9 mouse cellular contexts compared by ENCODE assay signal in the genomic region with DNA sequence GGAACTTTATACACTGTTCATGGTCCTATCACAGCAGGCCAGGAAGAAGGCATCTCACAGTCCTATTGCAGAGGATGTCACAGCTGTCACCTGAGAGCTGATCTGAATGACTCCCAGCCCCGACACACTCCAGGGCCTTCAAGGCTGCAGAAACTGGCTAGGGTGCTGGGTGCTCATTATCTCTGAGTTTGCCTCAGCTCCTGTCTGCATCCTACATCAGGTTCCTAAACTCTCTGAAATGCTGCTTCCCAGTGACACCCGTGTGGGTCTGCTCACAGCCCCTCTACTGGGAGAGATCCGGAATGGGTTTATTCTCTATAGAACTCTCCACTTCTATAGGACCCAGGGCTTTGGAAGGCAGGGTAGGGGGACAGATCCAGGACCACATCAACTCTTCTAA. TPM values are rescaled to one million over a fixed set of nuclear protein-coding genes. Genes with fewer than 3 reads are reported as not detected.
A peak's percentile ranks its signal among the peaks of the same experiment; 100 is the strongest.
DNase-seq lines count a peak whose midpoint lies in the region; ATAC-seq and TF ChIP-seq lines count a peak whose summit lies in the region.
"Had no signal": no experiment of that assay in that cellular context is flagged by ENCODE, and none has a peak within 500 bp of the region (broad histone marks: within the 10 kb centered on the region; RNA-seq: fewer than 3 reads in every experiment).

No protein-coding gene starts in this region.

- no peak overlapping the region for H3K27ac ChIP-seq in layer of hippocampus, adult 2 months
- 0 out of 2 replicates have a peak overlapping the region, but pooled peaks have one; percentile 96 for H3K27ac ChIP-seq in forebrain, embryonic 10.5 days
- peak overlapping the region; percentile 46; the same call in 1 of the 2 replicates for H3K27ac ChIP-seq in intestine, postnatal 0 days (ENCODE audit: low read depth, low read length)
- no peak overlapping the region for H3K27ac ChIP-seq in neural tube, embryonic 12.5 days

- H3K9me3 ChIP-seq in forebrain, embryonic 10.5 days = no peaks in the 10 kb centered on the region
- no peaks in the 10 kb centered on the region for H3K9me3 ChIP-seq in intestine, postnatal 0 days (ENCODE audit: control insufficient read depth)
- no peaks in the 10 kb centered on the region for H3K9me3 ChIP-seq in neural tube, embryonic 12.5 days

- TF ChIP-seq CTCF in layer of hippocampus, adult 2 months (conservative IDR thresholded peaks at IDR 0.05) = no peak
- no peak for TF ChIP-seq CTCF in intestine, postnatal 0 days (IDR thresholded peaks at IDR 0.05; ENCODE audit: low read depth)

- WGBS in forebrain, embryonic 10.5 days = 93% methylated on average over 3 of the region's 3 CpGs
- WGBS in intestine, postnatal 0 days = 73% methylated on average over 3 of the region's 3 CpGs
- WGBS in neural tube, embryonic 12.5 days = 89% methylated on average over 3 of the region's 3 CpGs

- no peak for ATAC-seq in intestine, postnatal 0 days
- ATAC-seq in neural tube, embryonic 12.5 days (ENCODE audit: low FRiP score, low read depth) = no peak

- no peaks in the 10 kb centered on the region for H3K27me3 ChIP-seq in forebrain, embryonic 10.5 days (ENCODE audit: poor library complexity, severe bottlenecking)
- H3K27me3 ChIP-seq in intestine, postnatal 0 days (replicated peaks; ENCODE audit: control insufficient read depth, insufficient read depth, low read length) = no peaks in the 10 kb centered on the region
- no peaks in the 10 kb centered on the region for H3K27me3 ChIP-seq in neural tube, embryonic 12.5 days (replicated peaks)

- 0 out of 2 replicates have a peak overlapping the region, but pooled peaks have one; percentile 86 for H3K9ac ChIP-seq in intestine, postnatal 0 days (ENCODE audit: low read depth, low read length)
- peak overlapping the region; percentile 98 for H3K9ac ChIP-seq in neural tube, embryonic 12.5 days

- peaks cover 33% of the 10 kb centered on the region for H3K4me1 ChIP-seq in forebrain, embryonic 10.5 days
- H3K4me1 ChIP-seq in intestine, postnatal 0 days (replicated peaks; ENCODE audit: control insufficient read depth, insufficient read depth, low read length) = peaks cover 16% of the 10 kb centered on the region; the same call in 1 of the 2 replicates
- peaks cover 26% of the 10 kb centered on the region for H3K4me1 ChIP-seq in neural tube, embryonic 12.5 days

- H3K4me3 ChIP-seq in layer of hippocampus, adult 2 months = peak overlapping the region; percentile 98
- peak overlapping the region; percentile 78 for H3K4me3 ChIP-seq in forebrain, embryonic 10.5 days
- 0 out of 2 replicates have a peak overlapping the region, but pooled peaks have one; percentile 75 for H3K4me3 ChIP-seq in intestine, postnatal 0 days (ENCODE audit: low read depth, low read length)
- H3K4me3 ChIP-seq in neural tube, embryonic 12.5 days = peak overlapping the region; percentile 88; the same call in 1 of the 2 replicates

- DNase-seq in layer of hippocampus, adult 2 months (ENCODE audit: low spot score in 2 of 2) = no peak
- DNase-seq in layer of hippocampus, adult 11-12 months (ENCODE audit: low spot score) = no peak
- no peak for DNase-seq in forebrain, embryonic 10.5 days (ENCODE audit: extremely low spot score, low spot score)
- no peak for DNase-seq in adrenal gland, postnatal 10 days
- DNase-seq in urinary bladder, adult 2 months (ENCODE audit: low spot score) = no peak
- no peak for DNase-seq in thymus, adult 18-20 months
- DNase-seq: cerebellum, adult 18-20 months had no signal

- peaks cover 39% of the 10 kb centered on the region for H3K36me3 ChIP-seq in forebrain, embryonic 10.5 days (replicated peaks)
- H3K36me3 ChIP-seq in intestine, postnatal 0 days (ENCODE audit: control insufficient read depth, insufficient read depth) = peaks cover 17% of the 10 kb centered on the region; the same call in 1 of the 2 replicates
- H3K36me3 ChIP-seq in neural tube, embryonic 12.5 days = peaks cover 21% of the 10 kb centered on the region

- H3K4me2 ChIP-seq in intestine, postnatal 0 days (replicated peaks; ENCODE audit: low read depth) = peak overlapping the region; percentile 73
- peak overlapping the region; percentile 96 for H3K4me2 ChIP-seq in neural tube, embryonic 12.5 days (replicated peaks)

RNA-seq across cellular contexts. Expression of a gene that starts 1.3 kb away (rescaled TPM):
- 10 to 100 TPM; 65.2 to 67.6 TPM for total RNA-seq in layer of hippocampus, adult 2 months (2021)
- polyA plus RNA-seq in forebrain, embryonic 10.5 days (2016; fragmentation: Nextera tagmentation; extraction: Ambion mirVana) = 205 and 212 TPM in 2 replicates
- 68.7 and 73.4 TPM in 2 replicates for polyA plus RNA-seq in intestine, postnatal 0 days (2015; fragmentation: Nextera tagmentation; extraction: Ambion mirVana)
- polyA plus RNA-seq in neural tube, embryonic 12.5 days (2016; fragmentation: Nextera tagmentation; extraction: Ambion mirVana) = 234 and 239 TPM in 2 replicates
- total RNA-seq in adrenal gland, postnatal 10 days (2021) = 10 to 100 TPM; 60.0 to 62.2 TPM
- 112 and 117 TPM in 2 replicates for polyA plus RNA-seq in urinary bladder, adult 2 months (2012; rRNA removed)

RNA-seq across cellular contexts. Expression of a gene that starts 2.7 kb away (rescaled TPM):
- not detected for total RNA-seq in layer of hippocampus, adult 2 months (2021)
- not detected in 2 replicates for polyA plus RNA-seq in forebrain, embryonic 10.5 days (2016; fragmentation: Nextera tagmentation; extraction: Ambion mirVana)
- 1.4 and 1.6 TPM in 2 replicates for polyA plus RNA-seq in intestine, postnatal 0 days (2015; fragmentation: Nextera tagmentation; extraction: Ambion mirVana)
- polyA plus RNA-seq in neural tube, embryonic 12.5 days (2016; fragmentation: Nextera tagmentation; extraction: Ambion mirVana) = not detected in 2 replicates
- total RNA-seq in adrenal gland, postnatal 10 days (2021) = 10 to 100 TPM in 1 of 2 experiments, 1 to 10 TPM in 1; 7.1 to 21.8 TPM
- polyA plus RNA-seq in urinary bladder, adult 2 months (2012; rRNA removed) = not detected in 2 replicates

RNA-seq across cellular contexts. Expression of a gene that starts 17.7 kb away (rescaled TPM):
- total RNA-seq in layer of hippocampus, adult 2 months (2021) = not detected
- 0.07 and 0.16 TPM in 2 replicates for polyA plus RNA-seq in forebrain, embryonic 10.5 days (2016; fragmentation: Nextera tagmentation; extraction: Ambion mirVana)
- polyA plus RNA-seq in intestine, postnatal 0 days (2015; fragmentation: Nextera tagmentation; extraction: Ambion mirVana) = 1.0 and 1.6 TPM in 2 replicates
- 0.13 and 0.22 TPM in 2 replicates for polyA plus RNA-seq in neural tube, embryonic 12.5 days (2016; fragmentation: Nextera tagmentation; extraction: Ambion mirVana)
- 10 to 100 TPM in 1 of 2 experiments, 1 to 10 TPM in 1; 9.6 to 15.7 TPM for total RNA-seq in adrenal gland, postnatal 10 days (2021)
- 1.8 and 2.4 TPM in 2 replicates for polyA plus RNA-seq in urinary bladder, adult 2 months (2012; rRNA removed)

RNA-seq across cellular contexts. Expression of a gene that starts 24.8 kb away (rescaled TPM):
- total RNA-seq in layer of hippocampus, adult 2 months (2021) = 100 to 1,000 TPM; 106 to 118 TPM
- 485 and 533 TPM in 2 replicates for polyA plus RNA-seq in forebrain, embryonic 10.5 days (2016; fragmentation: Nextera tagmentation; extraction: Ambion mirVana)
- 2,516 and 2,539 TPM in 2 replicates for polyA plus RNA-seq in intestine, postnatal 0 days (2015; fragmentation: Nextera tagmentation; extraction: Ambion mirVana)
- 425 and 451 TPM in 2 replicates for polyA plus RNA-seq in neural tube, embryonic 12.5 days (2016; fragmentation: Nextera tagmentation; extraction: Ambion mirVana)
- total RNA-seq in adrenal gland, postnatal 10 days (2021) = 100 to 1,000 TPM; 424 to 571 TPM
- 272 and 354 TPM in 2 replicates for polyA plus RNA-seq in urinary bladder, adult 2 months (2012; rRNA removed)

RNA-seq across cellular contexts. Expression of a gene that starts 33.2 kb away (rescaled TPM):
- total RNA-seq in layer of hippocampus, adult 2 months (2021) = 100 to 1,000 TPM; 270 to 277 TPM
- 744 and 753 TPM in 2 replicates for polyA plus RNA-seq in forebrain, embryonic 10.5 days (2016; fragmentation: Nextera tagmentation; extraction: Ambion mirVana)
- polyA plus RNA-seq in intestine, postnatal 0 days (2015; fragmentation: Nextera tagmentation; extraction: Ambion mirVana) = 474 and 493 TPM in 2 replicates
- polyA plus RNA-seq in neural tube, embryonic 12.5 days (2016; fragmentation: Nextera tagmentation; extraction: Ambion mirVana) = 582 and 606 TPM in 2 replicates
- total RNA-seq in adrenal gland, postnatal 10 days (2021) = 100 to 1,000 TPM; 281 to 286 TPM
- 399 and 409 TPM in 2 replicates for polyA plus RNA-seq in urinary bladder, adult 2 months (2012; rRNA removed)

Comparison
In these comparisons a context has a peak if more than half of its experiments do, and no peak if none do; other contexts are left out.
1. H3K27ac ChIP-seq: peak in forebrain, embryonic 10.5 days (single experiment) and intestine, postnatal 0 days (single experiment); none in layer of hippocampus, adult 2 months (single experiment) and neural tube, embryonic 12.5 days (single experiment).
2. Peak in every context shown above with its lines, with median percentiles within 50 percentile points of each other: H3K4me3 ChIP-seq.